Mouse (Mus musculus) ovary, adult 18-20 months (tissue): ENCODE results near the gene Gm3015.
"Not testable (repeated sequence)": the region's sequence is repeated elsewhere in the genome, so short reads cannot be mapped to it uniquely, and the experiment has no call there.

ENCODE experiments used
- DNase-seq: peaks from one replicate; pipeline ENCODE4 v3.0.0; 2022; ENCODE audit warnings: low spot score, mixed read lengths

The Gm3015 gene

DNA sequence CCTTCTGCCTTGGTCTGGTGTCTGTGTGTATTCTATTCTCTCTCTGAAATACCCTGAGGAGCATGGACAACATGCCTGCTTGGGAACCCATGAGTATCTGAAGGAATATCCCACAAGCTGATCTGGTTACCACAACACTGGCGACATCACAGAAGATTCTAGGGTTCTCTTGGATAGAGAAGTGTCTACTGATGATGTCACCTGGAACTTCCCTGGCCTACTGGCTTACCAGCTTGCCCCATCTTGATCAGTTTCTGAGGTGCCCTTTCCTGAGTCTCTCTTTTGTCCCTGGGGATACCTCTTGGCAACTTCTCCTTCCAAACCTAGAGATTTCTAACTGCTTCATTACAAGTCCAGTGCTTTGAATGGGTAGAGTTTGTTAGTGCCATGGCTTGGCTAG is at the start of gene Gm3015:
TSS of gene Gm3015 (minus strand) at position 101 of the 400 bp plus-strand sequence.
- DNase-seq: not testable (repeated sequence)

DNA sequence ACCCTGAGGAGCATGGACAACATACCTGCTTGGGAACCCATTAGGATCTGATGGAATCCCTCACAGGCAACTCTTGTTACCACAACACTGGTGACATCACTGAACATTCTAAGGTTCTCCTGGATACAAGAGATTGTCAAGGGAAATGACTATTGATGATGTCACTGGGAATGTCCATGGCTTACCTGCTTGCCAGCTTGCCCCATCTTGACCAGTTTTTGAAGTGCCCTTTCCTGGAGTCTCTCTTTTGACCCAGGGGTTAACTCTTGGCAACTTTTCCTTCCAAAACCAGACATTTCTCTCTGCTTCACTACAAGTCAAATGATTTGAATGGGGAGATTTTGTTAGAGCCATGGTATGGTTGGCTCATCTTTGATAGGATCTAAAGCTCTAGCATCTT is 29.3 kb upstream of the Gm3015 start, which contains the start of gene Gm10377:
TSS of gene Gm10377 (minus strand) at position 101 of the 400 bp plus-strand sequence.
- not testable (repeated sequence) for DNase-seq
